Mouse (Mus musculus) lung, embryonic 16.5 days (tissue): ENCODE data around the gene Rhox11. TPM values are rescaled to one million over a fixed set of nuclear protein-coding genes. Genes with fewer than 3 reads are reported as not detected.

Experiments
- polyA plus RNA-seq: library from polyadenylated mRNA; unstranded; fragments of >200 nt; fragmentation: Nextera tagmentation; extraction: Ambion mirVana; gene quantifications from 2 replicates; pipeline ENCODE4 v1.2.1, GENCODE M21; 2015

Gene Rhox11
- polyA plus RNA-seq, 1 experiment from 2014 or later: not detected

Other genes with a start within 250 kb of the Rhox11 start
- gene Rhox8, start 206.2 kb downstream of the Rhox11 start, polyA plus RNA-seq: not detected in 2 replicates
- not detected in 2 replicates for gene Rhox7b, start 187.9 kb downstream of the Rhox11 start, polyA plus RNA-seq
- gene Rhox9, start 183.4 kb downstream of the Rhox11 start, polyA plus RNA-seq: not detected in 2 replicates
- gene Btg1-ps1, start 66.3 kb downstream of the Rhox11 start, polyA plus RNA-seq: not detected in 2 replicates
- not detected in 2 replicates for gene Btg1-ps2, start 42.0 kb downstream of the Rhox11 start, polyA plus RNA-seq
- not detected in 2 replicates for gene Rhox10, start 18.7 kb downstream of the Rhox11 start, polyA plus RNA-seq
- gene Rhox12, start 25.8 kb upstream of the Rhox11 start, polyA plus RNA-seq: not detected in 2 replicates
- not detected in 2 replicates for gene Rhox13, start 36.1 kb upstream of the Rhox11 start, polyA plus RNA-seq
- 2.7 and 3.6 TPM in 2 replicates for gene Zbtb33, start 104.7 kb upstream of the Rhox11 start, polyA plus RNA-seq
- gene Tmem255a, start 167.3 kb upstream of the Rhox11 start, polyA plus RNA-seq: 23.0 and 24.5 TPM in 2 replicates
- gene Atp1b4, start 231.0 kb upstream of the Rhox11 start, polyA plus RNA-seq: 1.3 and 3.6 TPM in 2 replicates